Mouse (Mus musculus) hindbrain, embryonic 11.5 days (tissue): Measurements from ENCODE around the gene Trim54. TPM values are rescaled to one million over a fixed set of nuclear protein-coding genes. Genes with fewer than 3 reads are reported as not detected.
A peak's percentile ranks its signal among the peaks of the same experiment; 100 is the strongest.

Experiments used
- ATAC-seq: fragments of 200-750 bp; cut with Nextera tagmentation; 2 replicates; pipeline ENCODE4 v1.8.0; 2017; ENCODE audit warnings: mild to moderate bottlenecking, moderate TSS enrichment, moderate library complexity; ENCODE audit not compliant: low FRiP score
- DNase-seq: peaks from one replicate; pipeline ENCODE4 v3.0.0-alpha.2; 2015; ENCODE audit warnings: low spot score
- H3K27ac ChIP-seq: fragments of 300-500 bp; sonication (generic); 2 replicates; pipeline ENCODE4 v1.5.1; 2014; ENCODE audit warnings: mild to moderate bottlenecking, low read depth, low read length
- H3K27me3 ChIP-seq: fragments of 300-500 bp; sonication (generic); 2 replicates; pipeline ENCODE4 v1.6.1; 2014; ENCODE audit warnings: mild to moderate bottlenecking, low read length, moderate library complexity, mixed read lengths; ENCODE audit not compliant: control insufficient read depth, insufficient read depth
- H3K36me3 ChIP-seq: fragments of 300-500 bp; sonication (generic); 2 replicates; pipeline ENCODE4 v1.6.1; 2014; ENCODE audit warnings: mild to moderate bottlenecking, low read length, moderate library complexity, mixed read lengths; ENCODE audit not compliant: control insufficient read depth, insufficient read depth
- H3K4me1 ChIP-seq: fragments of 300-500 bp; sonication (generic); replicated peaks from 2 replicates; pipeline ENCODE4 v1.6.1; 2014; ENCODE audit warnings: low read length, mixed read lengths; ENCODE audit not compliant: control insufficient read depth, insufficient read depth
- H3K4me2 ChIP-seq: fragments of 300-500 bp; sonication (generic); replicated peaks from 2 replicates; pipeline ENCODE4 v1.6.1; 2014; ENCODE audit warnings: mild to moderate bottlenecking, low read depth, low read length
- H3K4me3 ChIP-seq: fragments of 300-500 bp; sonication (generic); 2 replicates; pipeline ENCODE4 v1.5.1; 2014; ENCODE audit warnings: low read depth, low read length
- H3K9ac ChIP-seq: fragments of 300-500 bp; sonication (generic); 2 replicates; pipeline ENCODE4 v1.6.1; 2014; ENCODE audit warnings: low read depth, low read length
- H3K9me3 ChIP-seq: fragments of 300-500 bp; sonication (generic); 2 replicates; pipeline ENCODE4 v1.6.1; 2016; ENCODE audit warnings: low read length; ENCODE audit not compliant: control insufficient read depth
- WGBS: fragments of 180-500 bp; shearing (Covaris S2); extraction: QIAGEN DNeasy Blood & Tissue Kit; methylation state at CpG from one replicate; pipeline ENCODE4 v1.1.7; 2014; 5-methylcytosine and 5-hydroxymethylcytosine counted together
- polyA plus RNA-seq: library from polyadenylated mRNA; unstranded; fragments of >200 nt; fragmentation: Nextera tagmentation; extraction: Ambion mirVana; gene quantifications from 2 replicates; pipeline ENCODE4 v1.2.1, GENCODE M21; 2014

The Trim54 gene
- polyA plus RNA-seq: 0.10 TPM in 1 of 2 replicates, not detected in the other

GRCm38 (mm10) chr5:31116354-31116753, at the start of gene Trim54:
Trim54 (plus strand) TSS chr5:31116712.
- Histone ChIP-seq H3K36me3 (no peaks in the 10 kb centered on the region), H3K9me3 (no peaks in the 10 kb centered on the region), H3K27ac (no peak within 1 kb of the TSS), H3K27me3 (no peaks in the 10 kb centered on the region), H3K4me1 (no peaks in the 10 kb centered on the region), H3K4me3 (no peak within 1 kb of the TSS), H3K9ac (no peak within 1 kb of the TSS), H3K4me2 (no peak within 1 kb of the TSS)
- WGBS: 44% methylated on average over 3 of the region's 3 CpGs
- ATAC-seq: no peak
- DNase-seq: no peak

DNA sequence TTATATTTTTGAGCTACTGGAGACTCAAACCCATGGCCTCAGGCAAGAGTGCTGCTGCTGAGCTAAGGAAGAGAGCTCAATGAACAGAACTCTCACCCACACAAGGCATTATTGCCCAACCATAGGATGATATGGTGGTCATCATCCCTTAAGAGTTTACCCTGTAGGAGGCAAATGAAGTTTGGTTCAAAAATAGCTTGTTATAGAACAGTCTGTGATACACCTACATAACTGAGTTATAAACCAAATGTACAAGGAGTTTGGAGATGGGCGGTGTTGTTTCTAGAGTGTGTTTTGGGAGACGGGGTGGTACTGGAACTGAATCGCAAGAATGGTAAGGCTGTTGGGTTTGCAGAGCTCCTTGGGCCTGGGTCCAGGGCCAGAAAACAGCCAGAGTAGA, 46.7 kb upstream of the Trim54 start:
- DNase-seq (no peak), ATAC-seq (no peak)
- Histone ChIP-seq H3K36me3 (peaks cover 15% of the 10 kb centered on the region), H3K4me3 (no peak overlapping the region), H3K27ac (no peak overlapping the region), H3K4me2 (no peak overlapping the region), H3K9ac (no peak overlapping the region), H3K27me3 (no peaks in the 10 kb centered on the region), H3K9me3 (no peaks in the 10 kb centered on the region), H3K4me1 (no peaks in the 10 kb centered on the region)
- 96% methylated on average over 3 of the region's 3 CpGs for WGBS

- 98% methylated on average over 2 of the region's 2 CpGs for WGBS
- Histone ChIP-seq H3K9me3 (no peaks in the 10 kb centered on the region), H3K4me2 (no peak overlapping the region), H3K27ac (no peak overlapping the region), H3K27me3 (no peaks in the 10 kb centered on the region), H3K9ac (no peak overlapping the region), H3K36me3 (peaks cover 17% of the 10 kb centered on the region), H3K4me3 (no peak overlapping the region), H3K4me1 (no peaks in the 10 kb centered on the region)
- ATAC-seq: no peak
- DNase-seq: no peak
These were observed 45.5 kb upstream of the Trim54 start for GRCm38 (mm10) chr5:31071059-31071458.

DNA sequence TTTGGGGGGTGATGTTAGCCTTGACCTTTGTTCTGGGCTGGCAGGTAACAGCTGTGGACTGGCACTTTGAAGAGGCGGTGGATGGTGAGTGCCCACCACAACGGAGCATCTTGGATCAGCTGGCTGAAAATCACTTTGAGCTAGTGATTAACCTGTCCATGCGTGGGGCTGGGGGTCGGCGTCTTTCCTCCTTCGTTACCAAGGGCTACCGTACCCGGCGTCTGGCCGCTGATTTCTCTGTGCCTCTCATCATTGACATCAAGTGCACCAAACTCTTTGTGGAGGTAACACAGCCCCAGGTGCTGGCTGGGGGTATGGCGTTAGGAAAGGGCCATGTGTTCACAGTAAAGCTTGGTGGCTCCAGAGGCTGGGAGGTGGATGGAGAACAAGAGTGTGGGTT, 44.7 kb upstream of the Trim54 start:
- no peaks in the 10 kb centered on the region for H3K9me3 ChIP-seq
- H3K4me1 ChIP-seq: no peaks in the 10 kb centered on the region
- H3K4me3 ChIP-seq: no peak overlapping the region
- no peaks in the 10 kb centered on the region for H3K27me3 ChIP-seq
- 98% methylated on average over 11 of the region's 11 CpGs for WGBS
- peaks cover 22% of the 10 kb centered on the region for H3K36me3 ChIP-seq
- H3K9ac ChIP-seq: no peak overlapping the region
- DNase-seq: no peak
- ATAC-seq: no peak
- no peak overlapping the region for H3K27ac ChIP-seq
- H3K4me2 ChIP-seq: no peak overlapping the region

GRCm38 (mm10) chr5:31073176-31073575, 43.3 kb upstream of the Trim54 start:
- no peaks in the 10 kb centered on the region for H3K27me3 ChIP-seq
- no peak overlapping the region for H3K4me3 ChIP-seq
- DNase-seq: no peak
- no peak for ATAC-seq
- 94% methylated on average over 12 of the region's 12 CpGs for WGBS
- H3K4me2 ChIP-seq: no peak overlapping the region
- no peaks in the 10 kb centered on the region for H3K4me1 ChIP-seq
- H3K9ac ChIP-seq: no peak overlapping the region
- H3K9me3 ChIP-seq: no peaks in the 10 kb centered on the region
- peaks cover 25% of the 10 kb centered on the region for H3K36me3 ChIP-seq
- H3K27ac ChIP-seq: no peak overlapping the region

DNA sequence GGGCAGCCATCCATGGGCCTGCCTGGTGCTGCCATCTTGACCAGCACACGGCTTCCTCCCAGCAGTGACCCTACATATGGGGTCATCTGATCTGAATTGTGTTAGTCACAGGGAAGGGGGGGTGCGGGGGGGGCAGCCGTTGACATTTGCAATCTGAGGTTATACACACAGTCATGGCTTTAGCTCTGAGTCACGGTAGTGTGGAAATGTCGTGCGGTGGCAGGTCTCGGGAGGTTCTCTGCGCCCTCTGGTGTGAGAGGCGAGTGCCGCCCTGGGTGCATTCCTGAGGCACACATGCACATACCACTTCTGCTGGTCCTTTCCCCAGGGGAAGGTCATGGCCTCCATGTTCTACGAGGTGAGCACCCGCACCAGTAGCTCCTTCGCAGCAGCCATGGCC, 40.2 kb upstream of the Trim54 start:
- ATAC-seq (no peak), DNase-seq (no peak)
- no peak overlapping the region for H3K4me2 ChIP-seq
- H3K27ac ChIP-seq: no peak overlapping the region
- H3K27me3 ChIP-seq: no peaks in the 10 kb centered on the region
- peaks cover 18% of the 10 kb centered on the region for H3K36me3 ChIP-seq
- WGBS: 91% methylated on average over 13 of the region's 13 CpGs
- H3K4me3 ChIP-seq: no peak overlapping the region
- H3K9ac ChIP-seq: no peak overlapping the region
- H3K9me3 ChIP-seq: no peaks in the 10 kb centered on the region
- H3K4me1 ChIP-seq: no peaks in the 10 kb centered on the region

- DNase-seq: no peak
- H3K4me2 ChIP-seq: no peak overlapping the region
- no peak overlapping the region for H3K9ac ChIP-seq
- no peaks in the 10 kb centered on the region for H3K27me3 ChIP-seq
- H3K36me3 ChIP-seq: peaks cover 12% of the 10 kb centered on the region; the same call in 1 of the 2 replicates
- no peak overlapping the region for H3K27ac ChIP-seq
- WGBS: 85% methylated on average over 13 of the region's 13 CpGs
- ATAC-seq: no peak
- H3K4me3 ChIP-seq: no peak overlapping the region
- H3K4me1 ChIP-seq: no peaks in the 10 kb centered on the region
- H3K9me3 ChIP-seq: no peaks in the 10 kb centered on the region
These were observed 36.3 kb upstream of the Trim54 start for GRCm38 (mm10) chr5:31080059-31080794.

DNA sequence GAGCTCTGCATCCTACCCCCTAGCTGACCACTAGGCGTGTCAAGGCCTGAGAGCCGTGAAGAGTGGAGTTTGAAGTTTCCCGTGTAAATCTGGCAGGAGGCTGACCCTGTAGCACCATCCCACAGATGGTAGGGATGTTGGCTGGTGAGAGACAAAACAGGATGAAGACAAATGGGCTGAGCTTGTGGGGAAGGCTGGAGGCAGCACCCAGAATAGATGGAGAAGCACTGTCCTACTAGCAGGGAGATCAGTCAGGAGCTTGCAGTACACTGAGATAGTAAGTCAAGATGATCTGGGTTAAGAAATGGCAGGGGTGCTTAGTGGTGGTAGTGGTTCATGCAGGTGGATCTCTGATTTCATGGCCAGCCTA, 35.7 kb upstream of the Trim54 start:
- WGBS: 71% methylated on average over 3 of the region's 3 CpGs
- no peak for ATAC-seq

DNA sequence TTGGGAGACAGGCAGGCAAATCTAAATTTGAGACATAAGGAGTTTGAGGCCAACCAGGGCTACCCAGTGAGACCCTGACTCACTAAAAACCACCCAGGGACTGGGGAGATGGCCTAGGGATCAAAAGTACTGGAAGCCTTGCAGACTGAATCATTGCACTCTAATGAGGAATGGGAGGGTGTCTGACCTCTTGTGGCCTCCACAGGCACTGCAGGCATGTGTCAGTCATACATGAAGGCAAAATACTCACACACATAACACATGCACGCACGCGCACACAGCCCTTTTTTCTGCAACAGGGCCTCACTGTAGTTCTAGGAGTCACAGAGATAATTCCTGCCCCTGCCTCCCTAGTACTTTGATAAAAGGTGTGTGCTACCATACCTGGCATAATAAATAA, 35.1 kb upstream of the Trim54 start:
- 84% methylated on average over 3 of the region's 3 CpGs for WGBS
- Histone ChIP-seq H3K27me3 (no peaks in the 10 kb centered on the region), H3K9ac (no peak overlapping the region), H3K27ac (no peak overlapping the region), H3K4me3 (no peak overlapping the region), H3K36me3 (peaks cover 10% of the 10 kb centered on the region; the same call in 1 of the 2 replicates), H3K9me3 (no peaks in the 10 kb centered on the region), H3K4me2 (no peak overlapping the region), H3K4me1 (no peaks in the 10 kb centered on the region)
- DNase-seq: peak; percentile 68
- ATAC-seq: no peak

More for the DNA sequence above, 35.7 kb upstream of the Trim54 start:
- H3K4me2 ChIP-seq: no peak overlapping the region
- H3K4me3 ChIP-seq: no peak overlapping the region
- H3K4me1 ChIP-seq: no peaks in the 10 kb centered on the region
- no peak overlapping the region for H3K9ac ChIP-seq
- H3K27me3 ChIP-seq: no peaks in the 10 kb centered on the region
- H3K36me3 ChIP-seq: peaks cover 12% of the 10 kb centered on the region; the same call in 1 of the 2 replicates
- no peak for DNase-seq
- H3K27ac ChIP-seq: no peak overlapping the region
- H3K9me3 ChIP-seq: no peaks in the 10 kb centered on the region
